Mouse (Mus musculus) limb, embryonic 14.5 days (tissue): Measurements from ENCODE around the gene Celf3. TPM values are rescaled to one million over a fixed set of nuclear protein-coding genes. Genes with fewer than 3 reads are reported as not detected.

Experiments
- ATAC-seq: fragments of 200-750 bp; cut with Nextera tagmentation; 2 replicates; pipeline ENCODE4 v1.8.0; 2017; ENCODE audit warnings: low read depth, moderate number of reproducible peaks, moderate TSS enrichment; ENCODE audit not compliant: low FRiP score
- DNase-seq: peaks from one replicate; pipeline ENCODE4 v3.0.0-alpha.2; 2015; ENCODE audit warnings: low spot score
- H3K27ac ChIP-seq: fragments of 300-500 bp; sonication (generic); replicated peaks from 2 replicates; pipeline ENCODE4 v1.5.1; 2014; ENCODE audit warnings: low read depth, mild to moderate bottlenecking, low read length, moderate library complexity, mixed read lengths
- H3K27me3 ChIP-seq: fragments of 300-500 bp; sonication (generic); 2 replicates; pipeline ENCODE4 v1.6.1; 2014; ENCODE audit warnings: low read length, mixed read lengths; ENCODE audit not compliant: control insufficient read depth, insufficient read depth
- H3K36me3 ChIP-seq: fragments of 300-500 bp; sonication (generic); 2 replicates; pipeline ENCODE4 v1.6.1; 2014; ENCODE audit warnings: mild to moderate bottlenecking, low read length, moderate library complexity, mixed read lengths; ENCODE audit not compliant: control insufficient read depth, insufficient read depth
- H3K4me1 ChIP-seq: fragments of 300-500 bp; sonication (generic); 2 replicates; pipeline ENCODE4 v1.6.1; 2014; ENCODE audit warnings: antibody characterized with exemption, low read length, mixed read lengths; ENCODE audit not compliant: control insufficient read depth, insufficient read depth
- H3K4me2 ChIP-seq: fragments of 300-500 bp; sonication (generic); replicated peaks from 2 replicates; pipeline ENCODE4 v1.6.1; 2014; ENCODE audit warnings: low read depth, mild to moderate bottlenecking, low read length, moderate library complexity; ENCODE audit not compliant: severe bottlenecking
- H3K4me3 ChIP-seq: fragments of 300-500 bp; sonication (generic); replicated peaks from 2 replicates; pipeline ENCODE4 v1.5.1; 2014; ENCODE audit warnings: low read length
- H3K9ac ChIP-seq: fragments of 300-500 bp; sonication (generic); 2 replicates; pipeline ENCODE4 v1.6.1; 2014; ENCODE audit warnings: mild to moderate bottlenecking, low read depth, low read length, moderate library complexity; ENCODE audit not compliant: severe bottlenecking
- H3K9me3 ChIP-seq: fragments of 300-500 bp; sonication (generic); 2 replicates; pipeline ENCODE4 v1.6.1; 2016; ENCODE audit warnings: low read length; ENCODE audit not compliant: control insufficient read depth
- POLR2A ChIP-seq: fragments of 200-500 bp; IDR thresholded peaks from 2 replicates; pipeline ENCODE4 v1.8.0; 2012; ENCODE audit warnings: inconsistent platforms, mild to moderate bottlenecking, moderate library complexity, borderline replicate concordance; ENCODE audit not compliant: insufficient read depth, insufficient read length; ENCODE audit errors: extremely low read depth
- WGBS: fragments of 180-500 bp; shearing (Covaris S2); extraction: QIAGEN DNeasy Blood & Tissue Kit; methylation state at CpG from one replicate; pipeline ENCODE4 v1.1.7; 2014; 5-methylcytosine and 5-hydroxymethylcytosine counted together
- polyA plus RNA-seq, 2 experiments: library from polyadenylated mRNA; depleted of rRNA in 1 of 2; stranded (reverse) in 1 of 2; unstranded in 1 of 2; fragments of >200 nt; fragmentation: Nextera tagmentation in 1 of 2; extraction: Ambion mirVana in 1 of 2; gene quantifications; 2 replicates each; pipeline versions ENCODE4 v1.2.1 to v1.2.3; 2012 to 2014

The Celf3 gene
- polyA plus RNA-seq, 2 experiments: 0.25 to 2.4 TPM

- no peak overlapping the region for H3K4me2 ChIP-seq
- 62% methylated on average over 5 of the region's 5 CpGs for WGBS
- H3K9ac ChIP-seq: no peak overlapping the region
- no peaks in the 10 kb centered on the region for H3K9me3 ChIP-seq
- H3K36me3 ChIP-seq: no peaks in the 10 kb centered on the region
- ATAC-seq (no peak), DNase-seq (no peak)
- TF ChIP-seq POLR2A: no peak
- peaks cover 4% of the 10 kb centered on the region for H3K4me1 ChIP-seq
- H3K4me3 ChIP-seq: no peak overlapping the region
- 0 out of 2 replicates have a peak, but pooled peaks cover 6% of the 10 kb centered on the region for H3K27me3 ChIP-seq
- no peak overlapping the region for H3K27ac ChIP-seq
These were observed 4.4 kb upstream of the Celf3 start for GRCm38 (mm10) chr3:94473567-94474232.

DNA sequence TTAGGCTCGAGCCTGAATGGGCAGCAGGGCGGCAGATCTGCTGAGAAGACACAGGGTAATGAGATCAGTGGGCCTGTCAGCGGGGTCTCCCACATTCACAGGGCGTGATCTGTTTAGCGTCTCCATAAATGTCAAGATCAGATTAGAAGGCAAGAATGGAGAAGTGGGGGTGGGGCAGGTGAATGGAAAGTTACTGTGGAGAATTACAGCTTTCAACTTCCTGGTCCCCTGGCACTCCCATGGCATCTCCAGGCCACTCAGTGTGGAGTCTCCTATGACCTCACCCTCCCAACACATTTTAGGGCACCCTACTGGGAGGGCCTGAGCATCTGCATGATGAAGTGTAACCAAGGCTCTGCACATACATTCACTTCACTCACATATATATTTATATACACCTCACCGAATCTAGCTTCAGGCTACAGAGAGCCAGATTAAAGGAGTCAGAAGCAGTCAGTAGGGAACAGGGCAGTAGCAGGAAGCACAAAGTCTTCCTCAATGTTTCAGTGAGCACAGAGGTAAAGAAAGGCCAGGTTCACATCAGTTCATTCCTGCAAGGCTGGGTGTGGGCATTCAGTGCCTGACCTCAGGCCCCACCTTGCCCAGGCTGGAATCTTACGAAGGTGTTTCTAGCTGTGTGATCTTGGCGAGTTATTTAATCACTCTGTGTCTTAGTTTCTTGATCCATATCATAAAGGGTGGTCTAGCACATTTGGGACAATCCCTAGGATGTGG, 1.6 kb upstream of the Celf3 start:
- no peak for TF ChIP-seq POLR2A
- H3K9ac ChIP-seq: no peak overlapping the region
- H3K4me1 ChIP-seq: peaks cover 4% of the 10 kb centered on the region
- DNase-seq: no peak
- no peak for ATAC-seq
- H3K4me2 ChIP-seq: no peak overlapping the region
- no peaks in the 10 kb centered on the region for H3K9me3 ChIP-seq
- WGBS: 26% methylated on average over 8 of the region's 8 CpGs
- no peak overlapping the region for H3K27ac ChIP-seq
- 0 out of 2 replicates have a peak, but pooled peaks cover 10% of the 10 kb centered on the region for H3K27me3 ChIP-seq
- no peak overlapping the region for H3K4me3 ChIP-seq
- no peaks in the 10 kb centered on the region for H3K36me3 ChIP-seq

DNA sequence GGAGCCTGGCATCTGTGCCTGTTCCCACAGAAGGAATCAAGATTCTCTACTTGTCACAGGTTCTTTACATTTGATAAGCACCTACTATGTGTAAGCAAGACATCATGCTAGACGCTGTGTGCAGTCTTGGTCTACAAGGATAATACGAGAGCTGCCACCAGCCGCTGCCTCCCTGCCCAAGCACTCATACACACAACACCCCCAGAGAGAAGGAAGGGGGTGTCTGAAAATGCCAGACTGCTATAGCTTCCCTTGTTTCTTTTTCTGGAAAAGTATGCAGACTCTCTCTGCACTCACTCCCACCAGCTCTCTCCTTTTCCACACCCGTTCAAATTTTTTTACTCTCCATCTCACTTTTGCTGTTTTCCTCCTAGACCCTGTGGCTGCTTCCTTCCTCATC, 651 bp upstream of the Celf3 start:
- no peak for TF ChIP-seq POLR2A
- no peak overlapping the region for H3K27ac ChIP-seq
- 61% methylated on average over 4 of the region's 4 CpGs for WGBS
- ATAC-seq (no peak), DNase-seq (no peak)
- H3K27me3 ChIP-seq: 0 out of 2 replicates have a peak, but pooled peaks cover 10% of the 10 kb centered on the region
- peaks cover 3% of the 10 kb centered on the region for H3K4me1 ChIP-seq
- H3K9ac ChIP-seq: no peak overlapping the region
- no peaks in the 10 kb centered on the region for H3K36me3 ChIP-seq
- no peaks in the 10 kb centered on the region for H3K9me3 ChIP-seq
- H3K4me2 ChIP-seq: no peak overlapping the region
- no peak overlapping the region for H3K4me3 ChIP-seq

GRCm38 (mm10) chr3:94478591-94479169, 585 bp downstream of the Celf3 start:
- 14% methylated on average over 9 of the region's 9 CpGs for WGBS
- Histone ChIP-seq H3K4me3 (no peak overlapping the region), H3K36me3 (no peaks in the 10 kb centered on the region), H3K9me3 (no peaks in the 10 kb centered on the region), H3K27ac (no peak overlapping the region), H3K9ac (no peak overlapping the region), H3K27me3 (0 out of 2 replicates have a peak, but pooled peaks cover 10% of the 10 kb centered on the region), H3K4me1 (no peaks in the 10 kb centered on the region), H3K4me2 (no peak overlapping the region)
- DNase-seq (no peak), ATAC-seq (no peak)
- no peak for TF ChIP-seq POLR2A

DNA sequence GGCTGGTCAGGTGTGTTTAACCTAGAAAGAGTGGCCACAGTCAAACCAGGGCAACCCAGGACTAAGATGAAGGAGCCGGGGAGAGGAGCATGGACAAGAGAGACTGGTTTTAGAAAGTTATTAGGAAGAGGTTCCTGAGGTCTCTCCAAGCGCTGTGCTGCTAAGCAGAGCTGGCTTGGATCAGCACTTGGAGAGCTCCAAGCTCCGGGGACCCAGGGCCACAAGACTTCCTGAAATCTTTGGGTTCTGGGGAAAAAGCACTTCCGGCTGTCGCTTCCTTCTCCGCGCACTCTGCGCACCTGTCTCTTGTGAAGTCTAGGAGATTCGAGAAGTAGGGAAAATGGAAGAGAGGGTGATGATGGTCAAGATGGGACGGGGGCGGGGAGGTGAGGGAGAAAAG, 1.5 kb downstream of the Celf3 start:
- Histone ChIP-seq H3K4me3 (no peak overlapping the region), H3K9me3 (no peaks in the 10 kb centered on the region), H3K36me3 (no peaks in the 10 kb centered on the region), H3K4me2 (0 out of 2 replicates have a peak overlapping the region, but pooled peaks have one; percentile 3), H3K27ac (no peak overlapping the region), H3K9ac (no peak overlapping the region), H3K4me1 (peaks cover 3% of the 10 kb centered on the region; the same call in 1 of the 2 replicates), H3K27me3 (0 out of 2 replicates have a peak, but pooled peaks cover 10% of the 10 kb centered on the region)
- no peak for TF ChIP-seq POLR2A
- DNase-seq (peak; percentile 50), ATAC-seq (no peak)
- 9% methylated on average over 11 of the region's 11 CpGs for WGBS
